Mouse (Mus musculus): Measurements from ENCODE around the gene Tmem127. TPM values are rescaled to one million over a fixed set of nuclear protein-coding genes. Genes with fewer than 3 reads are reported as not detected.
"Not testable (repeated sequence)": the region's sequence is repeated elsewhere in the genome, so short reads cannot be mapped to it uniquely, and the experiment has no call there.

The Tmem127 gene
- total RNA-seq, 2 experiments from 2014 or later = 26.4 to 28.8 TPM

DNA sequence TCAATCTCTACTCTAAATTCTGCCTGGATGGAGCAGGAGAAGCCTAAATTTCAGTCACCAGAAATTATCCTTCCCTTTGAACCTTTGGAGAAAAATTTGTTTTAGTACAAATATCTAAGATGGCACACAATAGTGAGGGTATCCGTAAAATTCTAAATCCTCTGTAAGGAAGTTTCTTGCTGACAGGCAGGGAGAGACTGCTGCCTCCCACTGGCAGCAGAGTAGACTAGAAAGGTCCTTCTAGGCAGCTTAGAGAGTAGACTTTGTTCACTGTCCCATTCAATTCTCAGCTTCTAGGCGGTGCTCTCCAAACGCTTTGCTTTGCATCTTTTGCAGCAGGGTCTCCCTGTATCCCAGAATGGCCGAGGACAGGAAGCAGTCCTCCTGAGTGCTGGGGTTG lies 20.1 kb downstream of the Tmem127 start:
- no peak for DNase-seq

GRCm38 (mm10) chr2:127269491-127270299 lies 22.0 kb downstream of the Tmem127 start, which contains the start of gene Stard7:
Gene Stard7 (plus strand): TSS chr2:127270218.
- DNase-seq = peak; percentile 96 to 99

GRCm38 (mm10) chr2:127270300-127271041 lies 22.8 kb downstream of the Tmem127 start:
- DNase-seq = peak; percentile 87 to 93

- peak; percentile 28 to 49 for DNase-seq
Measured at GRCm38 (mm10) chr2:127271042-127271515, 23.4 kb downstream of the Tmem127 start.

DNA sequence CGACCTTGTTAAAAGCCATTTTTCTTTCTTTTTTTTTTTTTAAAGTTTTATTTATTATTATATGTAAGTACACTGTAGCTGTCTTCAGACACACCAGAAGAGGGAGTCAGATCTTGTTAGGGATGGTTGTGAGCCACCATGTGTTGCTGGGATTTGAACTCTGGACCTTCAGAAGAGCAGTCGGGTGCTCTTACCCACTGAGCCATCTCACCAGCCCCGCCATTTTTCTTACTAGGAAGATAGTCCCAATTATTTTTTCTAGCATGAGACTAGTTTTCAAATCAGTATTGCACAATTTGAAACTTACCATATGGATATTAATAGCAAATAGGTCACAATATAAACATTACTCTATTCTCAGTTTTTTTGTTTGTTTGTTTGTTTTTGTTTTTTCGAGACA lies 24.3 kb downstream of the Tmem127 start:
- DNase-seq = not testable (repeated sequence)

GRCm38 (mm10) chr2:127272806-127273205 lies 25.1 kb downstream of the Tmem127 start:
- DNase-seq = no peak

DNA sequence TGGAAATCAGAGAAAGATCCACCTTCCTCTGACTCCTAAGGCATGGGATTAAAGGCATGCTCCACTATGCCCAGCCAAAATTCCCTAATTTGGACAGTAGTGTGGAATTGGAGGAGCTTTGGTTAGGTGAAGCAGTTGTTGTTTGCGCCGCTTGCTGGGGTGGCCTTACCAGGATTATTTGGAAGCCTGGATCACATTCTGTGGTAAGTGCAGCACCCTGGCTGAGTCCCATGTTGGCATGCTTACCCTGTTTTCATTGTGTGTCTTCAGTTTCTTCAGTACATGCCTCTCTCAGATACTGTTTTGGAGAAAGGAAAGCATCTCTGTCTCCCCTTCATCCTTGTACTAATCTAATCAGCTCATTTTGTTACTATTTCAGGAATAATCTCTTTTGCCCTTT lies 26.9 kb downstream of the Tmem127 start:
- peak in 1 of 2 experiments; percentile 25 for DNase-seq

GRCm38 (mm10) chr2:127275551-127276320 lies 28.0 kb downstream of the Tmem127 start:
- no peak for DNase-seq

- no peak for DNase-seq
Measured at GRCm38 (mm10) chr2:127278162-127278561, 30.5 kb downstream of the Tmem127 start.

- no peak for DNase-seq
Measured at GRCm38 (mm10) chr2:127292250-127292649, 44.5 kb downstream of the Tmem127 start.

DNA sequence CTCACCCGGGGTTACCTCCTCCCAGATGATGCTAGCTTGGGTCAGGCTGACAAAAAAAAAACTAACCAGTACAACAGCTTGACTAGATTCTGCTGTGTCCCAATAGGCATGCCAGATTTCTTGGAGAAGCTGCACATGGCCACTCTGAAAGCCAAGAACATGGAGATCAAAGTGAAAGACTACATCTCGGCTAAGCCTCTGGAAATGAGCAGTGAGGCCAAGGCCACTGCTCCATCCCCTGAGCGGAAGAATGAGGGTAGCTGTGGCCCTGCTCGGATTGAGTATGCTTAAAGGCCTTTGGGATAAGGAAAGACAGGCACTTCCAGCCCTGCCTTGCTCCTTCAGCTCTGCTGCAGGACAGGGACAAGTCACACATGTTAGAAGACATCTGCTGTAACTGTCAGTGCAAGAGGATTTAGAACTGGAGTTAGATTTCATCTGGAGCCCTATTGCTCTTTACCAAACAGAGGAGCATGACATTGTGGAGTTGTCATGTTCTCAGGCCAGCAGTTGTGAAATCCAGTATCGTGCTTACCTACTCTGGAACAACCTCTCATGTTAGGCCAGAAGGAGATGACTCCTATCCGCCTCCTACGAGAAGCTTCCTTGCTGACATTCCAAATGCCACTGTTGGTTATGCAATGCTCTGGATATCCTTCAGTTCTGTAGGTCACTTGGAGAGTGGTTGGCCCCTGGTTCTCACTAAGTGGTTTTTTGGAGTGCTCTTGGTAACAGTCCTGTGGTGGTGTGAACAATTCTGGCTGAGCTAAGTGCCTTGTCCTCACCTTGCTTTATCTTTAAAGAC lies 49.5 kb downstream of the Tmem127 start:
- peak; percentile 17 to 36 for DNase-seq

GRCm38 (mm10) chr2:127298056-127298455 lies 50.3 kb downstream of the Tmem127 start:
- no peak for DNase-seq

GRCm38 (mm10) chr2:127300701-127301100 lies 53.0 kb downstream of the Tmem127 start:
- no peak for DNase-seq

GRCm38 (mm10) chr2:127301883-127302282 lies 54.2 kb downstream of the Tmem127 start:
- DNase-seq = no peak

GRCm38 (mm10) chr2:127304192-127304591 lies 56.5 kb downstream of the Tmem127 start:
- not testable (repeated sequence) for DNase-seq

DNA sequence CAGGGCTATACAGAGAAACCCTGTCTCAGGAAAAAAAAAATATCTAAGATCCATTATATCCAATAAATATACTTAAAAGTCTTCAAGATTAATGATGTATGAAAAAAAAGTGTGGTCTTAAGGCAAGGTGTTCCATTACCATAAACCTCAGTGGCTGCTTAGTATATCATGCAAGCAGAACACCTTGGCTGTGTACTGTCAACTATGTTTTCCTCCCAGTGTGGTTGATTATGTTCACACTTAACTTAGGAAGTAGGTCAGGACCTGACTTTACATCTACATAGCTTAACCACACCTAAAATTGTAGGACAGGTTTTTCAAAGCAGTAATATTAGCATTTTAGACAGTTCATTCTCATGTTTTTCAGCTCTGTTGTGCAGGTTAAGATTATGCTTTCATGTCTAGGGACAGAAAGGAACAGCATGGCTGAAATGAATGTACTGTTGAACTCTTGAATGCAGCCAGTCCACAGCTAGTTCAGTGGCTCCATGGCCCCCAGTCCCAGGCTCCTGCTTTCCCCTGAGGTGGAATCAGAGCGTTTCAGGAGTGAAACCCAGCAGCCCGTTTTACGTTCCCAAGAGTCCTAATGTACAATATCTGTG lies 57.0 kb downstream of the Tmem127 start:
- DNase-seq = no peak

GRCm38 (mm10) chr2:127306123-127306522 lies 58.4 kb downstream of the Tmem127 start:
- DNase-seq = no peak

DNA sequence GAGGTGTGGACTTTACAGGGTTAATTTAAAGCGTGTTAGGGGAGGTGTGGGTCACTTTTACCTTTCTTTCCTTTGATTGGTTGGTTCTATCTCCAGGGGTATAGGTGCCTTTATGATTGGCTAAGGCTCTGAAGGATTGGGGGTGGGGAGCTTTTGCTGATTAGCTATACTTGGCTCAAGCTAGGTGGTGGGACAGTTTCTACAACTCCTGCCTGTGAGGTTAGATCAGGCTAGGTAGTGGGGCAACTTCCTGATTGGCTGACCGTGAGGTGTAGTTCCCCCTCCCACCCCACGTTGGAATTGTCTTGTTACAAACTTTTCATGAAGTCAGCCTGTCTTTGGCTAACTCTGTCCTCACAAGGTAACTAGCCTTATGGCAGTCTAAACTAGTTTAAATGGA lies 59.5 kb downstream of the Tmem127 start:
- DNase-seq = no peak

DNA sequence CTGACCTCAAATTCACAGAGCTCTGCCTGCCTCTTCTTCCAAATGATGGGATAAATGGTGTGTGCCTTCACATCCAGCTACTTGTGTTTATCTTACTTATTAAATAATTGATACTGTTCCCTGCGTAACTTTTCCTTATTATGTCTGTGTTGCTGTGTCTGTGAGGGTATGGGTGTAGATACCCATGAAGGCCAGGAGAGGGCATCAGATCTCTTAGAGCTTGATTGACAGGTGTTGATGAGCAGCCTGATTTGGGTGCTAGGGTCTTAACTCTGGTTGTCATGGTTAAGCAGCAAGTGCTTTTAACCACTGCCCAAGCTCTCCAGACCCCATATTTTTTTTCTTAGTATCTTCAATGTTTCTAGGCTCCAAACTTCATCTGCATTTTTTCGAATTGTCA lies 61.0 kb downstream of the Tmem127 start:
- DNase-seq = no peak

DNA sequence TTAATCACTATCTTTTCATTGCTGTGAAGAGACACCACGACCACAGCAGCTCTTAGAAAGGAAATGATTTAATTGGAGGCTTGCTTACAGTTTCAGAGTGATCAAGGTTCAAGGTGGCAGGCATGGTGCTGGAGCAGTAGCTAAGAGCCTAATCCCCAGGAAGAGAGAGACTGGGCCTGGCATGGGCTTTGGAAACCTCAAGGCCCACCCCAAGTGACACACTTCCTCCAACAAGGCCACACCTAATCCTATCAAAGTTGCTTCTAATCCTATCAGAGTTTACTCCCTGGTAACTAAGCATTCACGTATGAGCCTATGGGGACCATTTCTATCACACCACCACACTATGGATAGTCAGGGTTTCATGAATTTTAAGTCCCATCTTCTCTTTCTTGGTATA lies 62.5 kb downstream of the Tmem127 start:
- no peak for DNase-seq

DNA sequence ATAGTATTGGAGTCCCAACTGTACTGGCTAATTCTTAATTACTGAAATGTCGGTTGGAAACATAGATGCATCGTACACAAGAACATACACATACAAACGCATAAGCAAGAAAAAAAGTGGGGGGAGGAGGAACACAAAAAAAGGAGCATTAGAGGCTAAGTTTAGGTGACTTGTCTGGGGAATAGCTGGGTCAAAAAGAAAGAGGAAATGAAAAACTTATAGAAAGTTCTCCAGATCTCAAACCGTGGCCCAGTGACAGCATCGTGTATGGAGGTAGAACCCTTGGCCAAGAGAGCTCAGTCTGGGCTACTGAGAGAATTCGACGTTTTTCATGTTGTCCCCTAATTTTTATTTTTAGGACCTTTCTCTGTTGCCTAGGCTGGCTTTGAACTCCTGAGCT lies 63.0 kb downstream of the Tmem127 start:
- DNase-seq = no peak

Data from heart, adult 18-20 months (tissue).